20 mouse cellular contexts compared by ENCODE assay signal in genomic region chr5:134019651-134020432, GRCm38 (mm10).
DNase-seq lines count a peak whose midpoint lies in the region; ATAC-seq and TF ChIP-seq lines count a peak whose summit lies in the region.
"Had no signal": no experiment of that assay in that cellular context is flagged by ENCODE, and none has a peak within 500 bp of the region (broad histone marks: within the 10 kb centered on the region; RNA-seq: fewer than 3 reads in every experiment).

No protein-coding gene starts in this region.

- H3K4me1 ChIP-seq in midbrain, embryonic 12.5 days: peaks cover 11% of the 10 kb centered on the region; the same call in 1 of the 2 replicates
- H3K4me1 ChIP-seq in midbrain, embryonic 10.5 days: no peaks in the 10 kb centered on the region
- H3K4me1 ChIP-seq in forebrain, embryonic 12.5 days: peaks cover 17% of the 10 kb centered on the region
- H3K4me1 ChIP-seq in forebrain, embryonic 16.5 days (replicated peaks; ENCODE audit: control insufficient read depth, insufficient read depth, low read length): peaks cover 18% of the 10 kb centered on the region
- H3K4me1 ChIP-seq in midbrain, embryonic 16.5 days (ENCODE audit: control insufficient read depth, insufficient read depth, low read length): peaks cover 3% of the 10 kb centered on the region; the same call in 1 of the 2 replicates
- no peaks in the 10 kb centered on the region for H3K4me1 ChIP-seq in liver, postnatal 0 days (ENCODE audit: insufficient read depth)
- H3K4me1 ChIP-seq: liver, embryonic 13.5 days had no signal

- peak overlapping the region; percentile 63; the same call in 1 of the 2 replicates for H3K27ac ChIP-seq in midbrain, embryonic 12.5 days (replicated peaks)
- no peak overlapping the region for H3K27ac ChIP-seq in midbrain, embryonic 10.5 days (replicated peaks)
- peak overlapping the region; percentile 82 for H3K27ac ChIP-seq in forebrain, embryonic 12.5 days
- H3K27ac ChIP-seq in forebrain, embryonic 16.5 days (ENCODE audit: low read length): peak overlapping the region; percentile 56; the same call in 1 of the 2 replicates
- peak overlapping the region; percentile 40 for H3K27ac ChIP-seq in midbrain, embryonic 16.5 days (ENCODE audit: low read length)
- no peak overlapping the region for H3K27ac ChIP-seq in liver, postnatal 0 days (ENCODE audit: low read depth)
- H3K27ac ChIP-seq: embryonic facial prominence, embryonic 13.5 days; heart, embryonic 10.5 days; limb, embryonic 13.5 days; liver, embryonic 13.5 days; lung, embryonic 15.5 days; macrophage; neural tube, embryonic 12.5 days had no signal

- 49% methylated on average over 13 of the region's 13 CpGs for WGBS in midbrain, embryonic 12.5 days
- WGBS in midbrain, embryonic 10.5 days: 89% methylated on average over 13 of the region's 13 CpGs
- 35% methylated on average over 13 of the region's 13 CpGs for WGBS in forebrain, embryonic 12.5 days
- WGBS in forebrain, embryonic 16.5 days: 17% methylated on average over 13 of the region's 13 CpGs
- 16% methylated on average over 13 of the region's 13 CpGs for WGBS in midbrain, embryonic 16.5 days
- 80% methylated on average over 13 of the region's 13 CpGs for WGBS in liver, postnatal 0 days (ENCODE audit: insufficient replicate concordance)

- no peak for TF ChIP-seq EP300 in liver, postnatal 0 days (IDR thresholded peaks at IDR 0.05; ENCODE audit: low read depth)

- H3K36me3 ChIP-seq in midbrain, embryonic 12.5 days: no peaks in the 10 kb centered on the region
- H3K36me3 ChIP-seq in midbrain, embryonic 10.5 days: no peaks in the 10 kb centered on the region
- no peaks in the 10 kb centered on the region for H3K36me3 ChIP-seq in forebrain, embryonic 12.5 days (replicated peaks)
- no peaks in the 10 kb centered on the region for H3K36me3 ChIP-seq in forebrain, embryonic 16.5 days (ENCODE audit: control insufficient read depth, insufficient read depth)
- no peaks in the 10 kb centered on the region for H3K36me3 ChIP-seq in midbrain, embryonic 16.5 days (ENCODE audit: control insufficient read depth, insufficient read depth, low read length)
- H3K36me3 ChIP-seq in liver, postnatal 0 days (replicated peaks; ENCODE audit: insufficient read depth, low read length): no peaks in the 10 kb centered on the region
- H3K36me3 ChIP-seq: embryonic facial prominence, embryonic 13.5 days; heart, embryonic 10.5 days; limb, embryonic 13.5 days; liver, embryonic 13.5 days; lung, embryonic 15.5 days; neural tube, embryonic 12.5 days had no signal

- TF ChIP-seq CTCF in liver, postnatal 0 days (IDR thresholded peaks at IDR 0.05; ENCODE audit: low read depth): no peak

- no peak overlapping the region for H3K9ac ChIP-seq in midbrain, embryonic 12.5 days (replicated peaks)
- H3K9ac ChIP-seq in forebrain, embryonic 12.5 days: no peak overlapping the region
- peak overlapping the region; percentile 23; the same call in 1 of the 2 replicates for H3K9ac ChIP-seq in forebrain, embryonic 16.5 days (replicated peaks; ENCODE audit: low read depth, low read length)
- H3K9ac ChIP-seq in midbrain, embryonic 16.5 days (ENCODE audit: low read depth, low read length): no peak overlapping the region
- no peak overlapping the region for H3K9ac ChIP-seq in liver, postnatal 0 days (replicated peaks)
- H3K9ac ChIP-seq: embryonic facial prominence, embryonic 13.5 days; limb, embryonic 13.5 days; liver, embryonic 13.5 days; lung, embryonic 15.5 days; neural tube, embryonic 12.5 days had no signal

- peak; percentile 23; the same call in 1 of the 2 replicates for ATAC-seq in midbrain, embryonic 12.5 days (ENCODE audit: low FRiP score, low read depth)
- ATAC-seq in forebrain, embryonic 12.5 days (ENCODE audit: low FRiP score): peak; percentile 81
- ATAC-seq in forebrain, embryonic 16.5 days: peak; percentile 62
- 0 out of 2 replicates have a peak, but pooled peaks have one; percentile 25 for ATAC-seq in midbrain, embryonic 16.5 days
- ATAC-seq in liver, postnatal 0 days: no peak

- H3K4me2 ChIP-seq in midbrain, embryonic 12.5 days (replicated peaks): 0 out of 2 replicates have a peak overlapping the region, but pooled peaks have one; percentile 10
- H3K4me2 ChIP-seq in forebrain, embryonic 12.5 days: peak overlapping the region; percentile 13; the same call in 1 of the 2 replicates
- H3K4me2 ChIP-seq in forebrain, embryonic 16.5 days (ENCODE audit: low read length): peak overlapping the region; percentile 21; the same call in 1 of the 2 replicates
- H3K4me2 ChIP-seq in midbrain, embryonic 16.5 days (ENCODE audit: low read length): peak overlapping the region; percentile 20
- no peak overlapping the region for H3K4me2 ChIP-seq in liver, postnatal 0 days (ENCODE audit: low read depth, low read length)
- H3K4me2 ChIP-seq: embryonic facial prominence, embryonic 13.5 days; limb, embryonic 13.5 days; liver, embryonic 13.5 days; lung, embryonic 15.5 days; neural tube, embryonic 12.5 days had no signal

- DNase-seq in midbrain, embryonic 10.5 days (ENCODE audit: low spot score): no peak
- DNase-seq in liver, postnatal 0 days: no peak
- no peak for DNase-seq in spleen, postnatal 4 days (ENCODE audit: low spot score in 2 of 2)
- DNase-seq: adrenal gland, adult 2 months; cerebellum, adult 9-11 months; heart, postnatal 10 days; kidney, adult 2 months; kidney, postnatal 10 days; liver, embryonic 13.5 days; thymus, postnatal 14 days had no signal

- no peaks in the 10 kb centered on the region for H3K9me3 ChIP-seq in midbrain, embryonic 12.5 days
- peaks cover 4% of the 10 kb centered on the region; the same call in 1 of the 2 replicates for H3K9me3 ChIP-seq in midbrain, embryonic 10.5 days (replicated peaks)
- no peaks in the 10 kb centered on the region for H3K9me3 ChIP-seq in forebrain, embryonic 12.5 days
- no peaks in the 10 kb centered on the region for H3K9me3 ChIP-seq in forebrain, embryonic 16.5 days (ENCODE audit: control insufficient read depth, low read length)
- H3K9me3 ChIP-seq in midbrain, embryonic 16.5 days (replicated peaks; ENCODE audit: control insufficient read depth, low read length, poor library complexity, severe bottlenecking): no peaks in the 10 kb centered on the region
- H3K9me3 ChIP-seq in liver, postnatal 0 days (ENCODE audit: low read length): no peaks in the 10 kb centered on the region
- H3K9me3 ChIP-seq: embryonic facial prominence, embryonic 13.5 days; heart, embryonic 10.5 days; liver, embryonic 13.5 days; lung, embryonic 15.5 days had no signal

- H3K4me3 ChIP-seq in midbrain, embryonic 12.5 days: no peak overlapping the region
- no peak overlapping the region for H3K4me3 ChIP-seq in midbrain, embryonic 10.5 days
- no peak overlapping the region for H3K4me3 ChIP-seq in forebrain, embryonic 12.5 days (replicated peaks)
- H3K4me3 ChIP-seq in forebrain, embryonic 16.5 days (replicated peaks; ENCODE audit: low read length): no peak overlapping the region
- no peak overlapping the region for H3K4me3 ChIP-seq in midbrain, embryonic 16.5 days (ENCODE audit: low read depth, low read length)
- H3K4me3 ChIP-seq in liver, postnatal 0 days (ENCODE audit: low read depth, low read length): no peak overlapping the region
- H3K4me3 ChIP-seq: embryonic facial prominence, embryonic 13.5 days; heart, embryonic 10.5 days; limb, embryonic 13.5 days; liver, embryonic 13.5 days; lung, embryonic 15.5 days; neural tube, embryonic 12.5 days had no signal

- no peaks in the 10 kb centered on the region; the same call in 1 of the 2 replicates for H3K27me3 ChIP-seq in midbrain, embryonic 12.5 days
- H3K27me3 ChIP-seq in midbrain, embryonic 10.5 days (ENCODE audit: low read depth, poor library complexity, severe bottlenecking): no peaks in the 10 kb centered on the region
- H3K27me3 ChIP-seq in forebrain, embryonic 12.5 days: no peaks in the 10 kb centered on the region
- H3K27me3 ChIP-seq in forebrain, embryonic 16.5 days (replicated peaks; ENCODE audit: control insufficient read depth, insufficient read depth, low read length): no peaks in the 10 kb centered on the region
- H3K27me3 ChIP-seq in midbrain, embryonic 16.5 days (ENCODE audit: control insufficient read depth, insufficient read depth, low read depth, low read length): no peaks in the 10 kb centered on the region
- no peaks in the 10 kb centered on the region for H3K27me3 ChIP-seq in liver, postnatal 0 days (ENCODE audit: insufficient read depth, low read length)
- H3K27me3 ChIP-seq: embryonic facial prominence, embryonic 13.5 days; limb, embryonic 13.5 days; liver, embryonic 13.5 days; lung, embryonic 15.5 days; neural tube, embryonic 12.5 days had no signal

Comparison
In these comparisons a context has a peak if more than half of its experiments do, and no peak if none do; other contexts are left out.
1. H3K27ac ChIP-seq: peak in midbrain, embryonic 12.5 days (single experiment), forebrain, embryonic 12.5 days (single experiment), forebrain, embryonic 16.5 days (single experiment) and midbrain, embryonic 16.5 days (single experiment); none in midbrain, embryonic 10.5 days (single experiment) and liver, postnatal 0 days (single experiment).